Mouse (Mus musculus): ENCODE results near the gene Fosb.

The Fosb gene

DNA sequence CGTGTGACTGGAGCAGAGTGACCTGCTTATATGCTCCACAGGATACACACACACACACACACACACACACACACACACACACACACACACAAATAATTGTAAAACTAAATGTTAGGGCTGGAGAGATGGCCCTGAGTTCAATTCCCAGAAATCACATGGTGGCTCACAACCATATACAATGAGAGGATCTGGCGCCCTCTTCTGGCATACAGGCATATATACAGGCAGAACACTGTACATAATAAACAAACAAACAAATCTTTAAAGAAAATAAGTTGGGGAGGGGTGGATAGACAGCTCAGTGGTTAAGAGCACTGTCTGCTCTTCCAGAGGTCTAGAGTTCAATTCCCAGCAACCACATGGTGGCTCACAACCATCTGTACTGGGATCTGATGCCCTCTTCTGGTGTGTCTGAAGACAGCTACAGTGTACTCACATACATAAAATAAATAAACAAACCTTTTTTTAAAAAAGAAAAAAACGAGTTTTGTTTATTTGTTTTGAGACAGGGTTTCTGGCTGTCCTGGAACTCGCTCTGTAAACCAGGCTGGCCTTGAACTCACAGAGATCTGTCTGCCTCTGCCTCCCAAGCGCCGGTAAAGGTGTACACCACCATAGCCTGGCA lies 28.1 kb downstream of the Fosb start:
- peak; percentile 71 for DNase-seq (ENCODE audit: low read depth, low spot score)

DNA sequence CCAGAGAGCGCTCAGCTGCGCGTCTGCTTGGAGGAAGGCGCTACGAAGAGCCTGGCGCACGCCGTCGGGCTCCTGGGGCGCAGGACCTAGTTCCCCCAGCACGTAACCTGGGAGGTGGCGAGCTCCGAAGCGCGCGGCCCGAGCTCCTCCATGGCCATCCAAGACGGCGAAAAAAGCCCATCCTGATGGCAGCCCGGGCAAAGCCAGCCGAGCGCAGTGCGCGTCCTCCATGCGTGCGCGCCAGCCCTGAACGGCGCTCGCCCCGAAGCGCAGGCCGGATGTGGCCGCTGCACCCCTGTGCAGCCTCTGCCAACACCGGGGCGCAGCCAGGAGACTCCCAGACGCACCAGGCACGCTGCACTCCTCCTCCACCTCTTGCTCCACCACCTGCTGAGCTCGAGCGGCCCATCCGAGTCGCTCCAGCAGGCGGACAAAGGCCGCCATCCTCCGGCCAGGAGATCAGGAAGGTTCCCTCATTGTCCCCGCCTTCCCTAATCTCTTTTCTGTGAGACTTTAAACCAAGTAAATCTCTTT lies 30.2 kb downstream of the Fosb start, which contains the start of gene Ppm1n:
Gene Ppm1n, minus strand, starts transcription at position 484 of the 534 bp plus-strand sequence.
- DNase-seq (ENCODE audit: low read depth, low spot score): no peak

DNA sequence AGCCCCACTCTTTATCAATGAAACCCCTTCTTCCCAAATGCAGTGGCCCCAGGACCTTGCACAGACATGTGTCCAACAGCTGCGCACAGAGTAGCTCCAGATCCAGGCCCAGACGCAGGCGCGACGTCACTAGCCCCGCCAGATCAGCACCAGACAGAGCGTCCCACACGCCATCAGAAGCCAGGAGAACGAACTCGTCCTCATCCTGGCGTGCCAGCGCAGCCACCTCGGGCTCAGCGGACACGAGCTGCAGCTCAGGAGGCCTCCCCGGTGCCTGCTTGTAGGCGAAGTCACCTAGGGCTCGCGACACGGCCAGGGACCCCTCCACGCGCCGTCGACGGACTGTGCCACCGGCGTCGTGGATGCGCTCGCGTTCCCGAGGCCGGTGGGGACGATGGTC lies 30.8 kb downstream of the Fosb start:
- no peak for DNase-seq (ENCODE audit: low read depth, low spot score)

DNA sequence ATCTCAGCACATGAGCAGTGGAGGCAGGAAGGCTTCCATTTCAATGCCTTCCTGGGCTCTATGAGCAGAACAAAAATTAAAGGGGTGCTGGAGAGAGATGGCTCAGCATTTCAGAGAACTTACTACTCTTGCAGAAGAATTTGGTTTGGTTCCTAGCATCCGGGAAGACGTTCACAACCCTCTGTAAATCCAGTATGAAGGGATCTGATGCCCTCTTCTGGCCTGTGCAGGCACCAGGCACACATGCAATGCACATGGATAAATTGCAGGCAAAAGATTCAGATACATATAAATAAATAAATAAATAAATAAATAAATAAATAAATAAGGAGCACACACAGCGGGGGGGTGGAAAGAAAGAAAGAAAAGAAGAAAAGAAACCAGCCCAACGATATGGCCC lies 33.6 kb downstream of the Fosb start:
- DNase-seq (ENCODE audit: low read depth, low spot score): peak; percentile 60

DNA sequence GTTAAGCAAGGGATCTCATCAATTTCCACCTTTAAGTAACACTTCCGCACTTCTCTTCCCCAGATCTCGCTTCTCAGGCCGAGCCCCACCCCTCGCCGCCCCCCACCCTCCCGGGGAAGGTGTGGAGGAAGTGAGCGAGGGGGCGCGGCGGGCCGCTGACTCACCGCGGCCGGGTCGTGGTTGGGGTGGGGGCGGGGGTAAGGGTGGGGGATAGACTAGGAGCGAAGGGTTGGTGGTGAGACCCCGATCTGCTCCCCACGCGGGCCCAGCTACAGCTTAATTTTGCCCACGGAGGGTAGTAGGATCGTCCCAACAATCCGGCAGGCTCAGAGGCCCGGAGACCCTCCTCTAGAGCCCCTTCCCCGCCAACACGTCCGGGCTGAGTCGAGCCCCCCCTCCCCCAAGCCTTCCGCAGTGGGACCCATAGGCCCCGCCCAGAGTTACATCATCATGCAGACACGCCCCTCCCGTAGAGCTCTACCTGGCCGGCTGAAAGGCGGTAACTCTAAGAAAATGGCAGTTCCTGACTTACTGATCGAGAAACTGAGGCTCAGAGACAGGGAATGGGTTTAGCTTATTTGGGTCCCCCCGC lies 37.6 kb downstream of the Fosb start:
- peak; percentile 95 for DNase-seq (ENCODE audit: low read depth, low spot score)

DNA sequence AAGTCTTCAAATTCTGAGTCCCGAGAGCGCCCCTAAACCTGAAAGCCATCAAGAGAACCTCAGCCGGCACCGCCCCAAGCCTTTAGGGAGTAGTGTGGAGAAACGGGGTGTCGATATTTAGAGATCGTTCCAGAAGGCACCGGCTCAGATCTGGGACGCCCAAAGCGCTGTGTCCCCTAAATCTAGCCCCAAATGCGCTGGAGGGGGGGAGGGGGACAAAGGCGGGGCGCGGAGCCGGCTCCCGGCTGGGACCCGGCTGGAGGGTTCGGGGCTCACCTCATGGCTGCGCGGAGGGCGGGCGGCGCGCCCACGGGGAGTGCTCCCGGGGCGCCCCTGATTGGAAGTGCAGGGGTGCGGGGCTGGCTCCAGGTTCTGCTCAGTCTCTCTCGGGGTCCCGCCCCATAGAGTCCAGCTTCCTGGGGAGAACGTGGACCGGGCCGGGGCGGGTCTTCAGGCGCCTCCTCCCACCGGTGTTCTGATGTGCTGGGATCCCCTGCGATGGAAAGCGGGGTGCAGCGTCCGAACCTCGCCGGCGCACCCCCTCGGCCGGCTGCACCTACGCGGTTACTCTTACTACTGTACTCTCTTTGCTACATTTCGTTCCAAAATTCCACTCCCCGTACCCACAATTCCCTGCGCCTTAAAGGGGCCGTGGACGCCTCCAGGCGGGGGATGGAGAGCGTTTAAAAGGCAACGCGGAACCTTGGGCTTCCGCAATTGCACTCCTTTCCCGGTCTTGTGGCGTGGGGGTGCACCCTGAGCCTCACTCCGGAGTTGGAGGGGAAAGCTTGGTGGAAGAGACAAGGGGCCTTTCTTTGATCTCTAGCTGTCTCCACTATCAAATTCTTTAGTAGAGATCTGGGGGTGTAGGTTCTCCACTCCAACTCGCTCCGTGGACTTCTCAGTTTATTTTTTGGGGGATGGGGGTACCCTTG lies 38.3 kb downstream of the Fosb start, which contains the start of gene Vasp:
Gene Vasp, minus strand, starts transcription at position 580 of the 935 bp plus-strand sequence.
- peak; percentile 92 for DNase-seq (ENCODE audit: low read depth, low spot score)

DNA sequence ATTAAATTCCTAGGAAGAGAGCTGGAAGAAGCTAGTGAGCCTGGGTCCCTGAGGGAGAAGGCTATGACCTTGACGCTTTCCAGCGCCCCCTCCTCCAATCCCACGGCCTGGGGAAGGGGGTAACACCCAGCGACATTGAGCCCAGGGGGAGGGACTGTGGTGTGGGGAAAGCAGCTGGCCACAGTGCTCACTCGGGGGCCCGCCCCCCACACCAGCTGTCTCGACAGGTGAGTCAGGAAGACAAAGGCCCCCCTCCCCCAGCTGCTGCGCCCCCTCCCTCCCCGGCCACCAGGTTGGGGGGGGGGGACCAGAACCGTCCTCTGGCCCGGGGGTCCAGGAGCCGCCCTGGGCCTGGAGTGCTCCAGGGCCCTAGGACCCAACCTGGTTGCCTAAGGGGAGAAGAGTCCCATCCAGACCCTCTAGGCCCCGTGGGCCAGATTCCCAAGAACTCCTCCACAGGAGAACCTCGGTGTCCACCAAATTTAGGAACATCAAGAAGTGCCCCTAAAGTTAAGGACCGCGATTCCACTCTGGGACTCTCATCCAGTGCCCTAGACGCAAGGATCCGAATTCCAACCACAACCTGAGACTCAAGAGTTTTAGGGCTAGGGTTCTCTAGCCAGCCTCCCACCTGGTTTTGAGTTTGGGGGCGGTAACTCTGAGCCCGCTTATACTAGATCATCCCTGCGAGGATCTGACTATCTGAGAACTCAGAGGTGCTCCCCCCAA lies 39.2 kb downstream of the Fosb start:
- peak; percentile 78 for DNase-seq (ENCODE audit: low read depth, low spot score)

DNA sequence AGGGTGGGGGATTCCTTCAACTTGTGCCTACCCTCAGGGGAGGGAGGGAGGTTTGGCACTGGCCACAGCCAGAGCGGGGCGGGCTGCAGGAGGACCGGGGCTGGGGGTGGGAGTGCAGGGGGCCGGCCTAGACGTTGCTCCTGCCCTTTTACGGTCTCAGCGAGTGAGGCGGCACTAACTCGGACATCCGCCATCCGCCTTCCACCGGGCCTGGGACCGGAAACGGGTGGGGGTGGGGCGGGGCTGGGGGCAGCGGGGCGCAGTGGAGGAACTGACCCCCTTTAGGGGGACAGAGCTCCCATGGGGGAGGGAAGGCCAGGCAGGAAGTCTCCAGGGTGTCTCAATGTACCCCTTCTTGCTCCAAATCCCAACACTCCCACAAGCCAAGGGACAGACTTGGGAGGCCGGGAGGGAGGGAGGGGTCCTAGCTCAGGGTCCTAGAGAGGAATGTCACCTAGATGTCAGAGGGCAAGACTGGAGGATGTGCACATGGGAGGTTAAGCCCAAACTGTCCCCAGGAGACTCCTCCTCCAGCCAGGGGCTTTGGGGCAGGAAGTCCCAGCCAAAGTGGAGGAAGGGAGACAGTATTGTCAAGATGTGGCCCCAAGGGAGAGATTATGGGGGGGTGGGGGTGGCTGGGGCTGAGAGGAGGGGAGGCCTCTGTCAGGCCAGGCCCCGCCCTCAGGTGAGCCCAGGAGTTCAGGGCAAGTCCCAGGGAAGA lies 40.0 kb downstream of the Fosb start:
- DNase-seq (ENCODE audit: low read depth, low spot score): peak; percentile 80

DNA sequence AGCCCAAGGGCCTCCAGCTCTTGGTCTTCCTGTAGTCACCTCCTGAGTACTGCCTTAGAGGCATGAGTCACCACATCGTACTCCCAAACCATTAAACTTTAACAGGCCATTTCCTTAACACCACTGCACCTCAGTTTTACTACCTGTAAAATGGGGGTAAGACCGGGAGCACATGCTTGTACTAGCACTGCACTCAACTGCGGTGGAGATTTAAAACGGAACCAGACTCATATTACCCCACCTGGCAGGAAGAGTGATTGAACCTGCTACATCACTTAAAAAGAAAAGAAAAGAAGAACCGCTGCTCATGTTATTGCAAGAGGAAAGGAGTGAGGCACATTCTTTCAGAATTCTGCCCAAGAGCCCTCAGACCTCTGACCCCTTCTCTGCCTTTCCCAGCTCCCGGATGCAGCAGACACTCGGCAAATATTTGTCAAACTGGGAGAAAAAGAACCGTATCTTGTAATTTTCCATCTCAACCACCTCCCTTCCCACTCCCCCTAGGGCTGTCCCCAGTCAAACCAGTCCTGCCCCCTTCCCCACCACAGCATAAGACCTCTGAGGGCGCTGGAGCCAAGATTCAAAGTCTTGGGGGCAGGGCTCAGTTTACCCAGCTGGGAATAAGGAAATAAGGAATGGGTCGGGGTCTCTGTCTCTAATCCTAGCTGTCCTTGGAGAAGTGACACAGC lies 40.7 kb downstream of the Fosb start:
- DNase-seq (ENCODE audit: low read depth, low spot score): no peak

DNA sequence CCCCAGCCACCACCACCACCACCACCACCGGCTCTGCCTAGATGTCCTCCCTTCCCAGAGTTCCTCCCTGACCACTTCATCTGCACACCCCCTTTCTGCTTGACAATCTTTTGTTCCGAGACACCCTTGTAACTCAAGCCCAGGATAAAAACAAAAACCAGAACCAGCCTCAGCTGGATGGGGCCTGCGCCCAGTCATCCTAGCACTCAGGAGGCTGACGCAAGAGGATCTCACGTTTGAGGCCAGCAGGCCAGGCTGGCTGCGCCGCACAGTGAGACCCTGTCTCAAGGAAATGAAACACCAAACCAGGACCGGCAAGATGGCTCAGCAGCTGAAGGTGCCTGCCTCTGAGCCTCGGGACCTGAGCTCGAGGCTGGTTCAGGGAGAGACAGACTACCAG lies 42.8 kb downstream of the Fosb start:
- DNase-seq (ENCODE audit: low read depth, low spot score): no peak

DNA sequence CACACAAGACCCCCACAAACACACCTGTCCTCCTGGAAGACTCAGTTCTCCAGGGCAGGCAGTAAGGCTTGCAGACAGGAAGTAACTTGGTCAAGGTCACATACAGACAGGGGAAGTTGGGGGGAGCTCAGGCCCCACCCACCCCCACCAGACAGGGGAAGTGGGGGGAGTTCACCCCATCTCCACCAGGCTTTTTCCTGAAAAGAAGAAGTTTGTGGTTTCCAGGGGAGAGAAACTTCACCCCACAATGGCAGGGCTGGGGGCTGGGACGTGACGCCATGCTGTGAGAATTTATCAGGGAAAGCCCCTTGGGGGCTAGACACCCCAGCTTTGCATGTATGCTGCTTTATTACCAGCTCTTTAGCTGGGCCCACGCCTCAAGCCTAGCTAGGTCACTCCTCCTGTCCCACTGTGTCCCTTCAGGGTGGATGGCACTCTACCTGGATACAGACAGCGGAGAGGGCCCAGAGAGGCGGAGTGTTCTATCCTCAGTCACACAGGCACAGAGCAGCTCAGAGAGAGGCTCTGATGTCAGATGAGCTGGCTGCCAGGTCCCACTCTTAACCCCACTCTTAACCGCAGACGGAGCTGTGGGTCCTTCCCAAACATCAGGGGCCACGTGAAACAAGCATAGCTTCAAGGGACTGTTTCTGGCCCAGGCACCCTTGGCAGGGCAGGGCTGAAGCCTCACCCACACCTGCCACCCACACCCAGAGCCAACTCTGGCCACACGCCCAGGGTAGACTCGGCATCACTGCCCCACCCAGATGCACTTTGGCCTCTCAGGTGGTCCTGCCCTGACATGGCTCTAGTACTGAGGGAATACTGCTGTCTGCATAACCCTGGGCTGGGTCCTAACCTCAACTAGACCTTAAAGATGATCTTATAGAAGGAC lies 43.7 kb downstream of the Fosb start:
- DNase-seq (ENCODE audit: low read depth, low spot score): peak; percentile 78

DNA sequence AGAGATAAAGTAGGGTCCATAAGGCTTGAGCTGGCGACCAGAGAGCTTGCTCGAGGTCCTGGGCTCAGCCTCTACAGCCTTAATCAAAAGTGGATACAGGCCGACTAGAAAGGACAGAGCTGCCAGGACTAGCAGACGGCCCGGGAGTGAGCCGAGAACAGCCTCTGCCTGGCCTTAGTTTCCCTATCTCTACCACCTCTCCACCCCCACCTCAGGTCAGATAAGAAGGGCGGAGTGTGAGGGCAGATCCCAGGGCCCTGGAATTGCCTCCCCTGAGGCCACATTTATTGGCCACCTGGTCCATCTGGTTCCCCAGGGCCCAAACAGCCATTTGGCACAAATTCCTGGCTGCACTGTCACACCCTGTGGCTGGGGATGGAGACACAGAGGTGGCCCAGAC lies 44.7 kb downstream of the Fosb start:
- DNase-seq (ENCODE audit: low read depth, low spot score): no peak

DNA sequence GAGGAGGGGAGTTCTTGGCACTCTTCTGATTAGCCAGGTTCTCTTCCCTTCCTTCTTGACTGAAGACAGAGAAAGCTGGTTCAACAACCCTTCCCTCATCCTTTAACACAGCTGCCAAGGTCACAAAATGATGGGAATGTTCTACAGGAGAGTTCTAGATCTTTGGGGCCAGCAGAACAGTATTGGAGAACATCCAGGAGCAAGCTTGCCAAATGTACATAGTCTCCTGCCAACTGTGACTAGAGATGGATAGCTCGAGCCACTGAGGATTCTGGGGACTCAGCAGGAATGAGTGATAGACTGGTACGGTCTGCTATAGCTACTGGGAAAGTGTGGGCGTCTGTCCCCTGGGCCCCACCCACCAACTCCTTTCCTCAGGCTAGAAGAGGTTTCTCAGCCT lies 51.5 kb downstream of the Fosb start:
- no peak for DNase-seq (ENCODE audit: low read depth, low spot score)

DNA sequence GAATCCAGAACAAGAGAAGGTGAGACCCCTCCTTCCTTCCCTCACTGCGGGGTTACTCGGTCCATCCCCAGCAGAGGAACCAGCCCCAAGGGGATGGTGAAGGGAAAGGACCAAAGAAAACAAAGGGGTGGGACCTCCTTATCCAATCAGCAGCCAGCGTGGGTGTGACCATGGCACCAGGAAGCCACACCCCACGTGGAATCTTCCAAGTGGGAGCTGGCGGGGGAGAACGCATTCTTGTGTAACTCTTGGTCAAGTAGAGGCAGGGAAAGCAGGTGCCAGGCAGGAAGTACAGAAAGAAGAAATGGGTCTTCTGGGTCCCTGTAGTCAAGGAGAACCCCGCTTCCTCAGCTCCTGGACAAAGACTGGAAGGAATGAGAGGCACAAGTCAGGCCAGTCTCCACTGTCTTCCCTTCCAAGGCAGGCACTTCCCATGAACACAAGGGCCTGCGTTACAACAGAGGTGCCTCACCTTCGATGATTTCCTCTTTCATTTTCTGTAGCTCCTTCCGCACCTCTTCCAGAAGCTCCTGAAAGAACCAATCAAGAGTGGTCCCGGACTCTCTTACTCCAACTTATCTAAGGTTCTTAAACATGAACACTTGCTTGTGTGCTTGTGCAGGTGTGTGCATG lies 52.3 kb downstream of the Fosb start:
- DNase-seq (ENCODE audit: low read depth, low spot score): peak; percentile 48

DNA sequence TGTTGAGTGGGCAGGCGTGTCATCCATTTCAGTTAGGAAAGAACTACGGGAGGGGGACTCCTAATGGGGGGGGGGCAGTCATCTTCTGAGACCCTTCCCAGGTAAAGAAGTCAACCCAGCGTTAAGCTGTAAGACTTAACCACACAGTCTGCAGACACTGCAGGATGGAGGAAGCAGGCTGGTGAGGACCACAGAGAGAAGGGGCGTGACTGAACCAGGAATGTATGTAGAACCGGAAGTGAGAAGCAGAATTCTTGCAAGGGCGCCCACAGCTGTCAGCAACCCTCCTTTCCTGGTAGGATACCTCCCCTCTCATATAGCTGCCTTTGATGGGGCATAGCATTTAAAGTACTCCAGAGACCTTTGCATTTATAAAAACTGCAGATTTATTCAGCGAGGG lies 53.3 kb downstream of the Fosb start:
- DNase-seq (ENCODE audit: low read depth, low spot score): no peak

DNA sequence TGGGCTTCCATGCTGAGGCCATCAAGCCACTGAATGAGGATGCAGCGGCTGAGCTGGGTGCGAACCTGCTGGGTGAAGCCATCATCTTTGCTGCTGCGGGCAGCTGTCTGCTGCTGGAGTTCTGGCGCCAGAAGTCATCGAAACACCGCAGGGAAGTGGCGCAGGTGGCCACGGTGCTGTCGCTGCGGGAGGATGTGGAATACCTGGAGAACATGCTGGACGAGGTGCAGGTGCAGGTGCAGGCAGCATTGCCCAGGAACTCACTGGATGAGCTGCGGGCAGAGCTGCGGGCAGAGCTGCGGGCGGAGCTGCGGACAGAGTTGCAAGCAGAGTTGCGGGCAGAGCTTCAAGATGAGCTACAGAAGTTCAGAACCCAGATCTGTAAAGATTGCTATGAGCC lies 54.5 kb downstream of the Fosb start:
- DNase-seq (ENCODE audit: low read depth, low spot score): no peak

DNA sequence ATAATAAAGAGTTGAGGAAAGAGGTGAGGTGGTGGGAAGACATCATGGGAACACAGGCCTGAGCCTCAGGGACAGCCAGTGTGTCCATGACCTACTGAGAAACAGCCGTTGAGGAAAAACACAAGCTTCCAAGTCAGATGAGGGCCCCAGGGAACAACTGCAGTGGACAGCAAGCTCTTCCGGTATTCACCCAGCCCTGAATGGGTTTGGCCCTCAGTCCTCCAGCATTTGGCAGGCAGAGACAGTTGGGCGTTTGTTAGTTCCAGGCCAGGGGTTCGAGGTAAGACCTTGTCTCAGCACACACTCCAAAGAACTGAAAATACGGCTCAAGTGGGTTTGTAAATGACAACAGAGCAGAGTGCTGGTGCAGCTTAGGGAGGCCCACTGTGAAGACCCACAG lies 56.4 kb downstream of the Fosb start:
- no peak for DNase-seq (ENCODE audit: low read depth, low spot score)
